Mouse (Mus musculus): ENCODE results near the gene Spire2.
"Not testable (repeated sequence)": the region's sequence is repeated elsewhere in the genome, so short reads cannot be mapped to it uniquely, and the experiment has no call there.

The Spire2 gene

GRCm38 (mm10) chr8:123332262-123333090 is at the start of gene Spire2:
Gene Spire2 (plus strand): TSS chr8:123332713.
- DNase-seq (ENCODE audit: low spot score): peak; percentile 83

- DNase-seq (ENCODE audit: low spot score): not testable (repeated sequence)
These were observed 49.5 kb upstream of the Spire2 start for GRCm38 (mm10) chr8:123282994-123283393.

GRCm38 (mm10) chr8:123283991-123284390 is 48.5 kb upstream of the Spire2 start:
- no peak for DNase-seq (ENCODE audit: low spot score)

- no peak for DNase-seq (ENCODE audit: low spot score)
These were observed 48.0 kb upstream of the Spire2 start for GRCm38 (mm10) chr8:123284493-123284892.

GRCm38 (mm10) chr8:123287362-123287761 is 45.2 kb upstream of the Spire2 start:
- no peak for DNase-seq (ENCODE audit: low spot score)

GRCm38 (mm10) chr8:123290166-123290565 is 42.3 kb upstream of the Spire2 start:
- peak; percentile 34 for DNase-seq (ENCODE audit: low spot score)

- DNase-seq (ENCODE audit: low spot score): no peak
These were observed 41.8 kb upstream of the Spire2 start for GRCm38 (mm10) chr8:123290679-123291078.

GRCm38 (mm10) chr8:123291716-123292115 is 40.8 kb upstream of the Spire2 start:
- no peak for DNase-seq (ENCODE audit: low spot score)

- DNase-seq (ENCODE audit: low spot score): no peak
These were observed 40.2 kb upstream of the Spire2 start for GRCm38 (mm10) chr8:123292281-123292680.

GRCm38 (mm10) chr8:123292785-123293184 is 39.7 kb upstream of the Spire2 start:
- DNase-seq (ENCODE audit: low spot score): no peak

GRCm38 (mm10) chr8:123298301-123298700 is 34.2 kb upstream of the Spire2 start:
- DNase-seq (ENCODE audit: low spot score): no peak

GRCm38 (mm10) chr8:123308738-123309137 is 23.8 kb upstream of the Spire2 start:
- no peak for DNase-seq (ENCODE audit: low spot score)

GRCm38 (mm10) chr8:123317781-123318466 is 14.6 kb upstream of the Spire2 start:
- DNase-seq (ENCODE audit: low spot score): peak; percentile 16

GRCm38 (mm10) chr8:123318467-123318911 is 14.0 kb upstream of the Spire2 start, which contains the start of gene Fanca:
Gene Fanca (minus strand): TSS chr8:123318576.
- peak; percentile 96 for DNase-seq (ENCODE audit: low spot score)

GRCm38 (mm10) chr8:123319522-123320164 is 12.9 kb upstream of the Spire2 start:
- peak; percentile 26 for DNase-seq (ENCODE audit: low spot score)

GRCm38 (mm10) chr8:123328552-123328951 is 4.0 kb upstream of the Spire2 start:
- DNase-seq (ENCODE audit: low spot score): no peak

GRCm38 (mm10) chr8:123329350-123329749 is 3.2 kb upstream of the Spire2 start:
- DNase-seq (ENCODE audit: low spot score): no peak

- no peak for DNase-seq (ENCODE audit: low spot score)
These were observed 2.6 kb upstream of the Spire2 start for GRCm38 (mm10) chr8:123329961-123330360.

- DNase-seq (ENCODE audit: low spot score): no peak
These were observed 1.8 kb upstream of the Spire2 start for GRCm38 (mm10) chr8:123330701-123331100.

GRCm38 (mm10) chr8:123331301-123331700 is 1.2 kb upstream of the Spire2 start:
- DNase-seq (ENCODE audit: low spot score): no peak

GRCm38 (mm10) chr8:123331810-123332209 is 703 bp upstream of the Spire2 start:
- DNase-seq (ENCODE audit: low spot score): no peak

- no peak for DNase-seq (ENCODE audit: low spot score)
These were observed 626 bp downstream of the Spire2 start for GRCm38 (mm10) chr8:123333091-123333587.

Measured in urinary bladder, postnatal 14 days (tissue).